Mouse (Mus musculus) brain, embryonic 14.5 days (tissue): ENCODE data around the gene Prpf18. TPM values are rescaled to one million over a fixed set of nuclear protein-coding genes. Genes with fewer than 3 reads are reported as not detected.

Experiments used
- DNase-seq: peaks from one replicate; pipeline ENCODE4 v3.0.0-alpha.2; 2011; ENCODE audit warnings: low read depth
- CTCF ChIP-seq: fragments of 200-500 bp; IDR thresholded peaks from 2 replicates; pipeline ENCODE4 v1.5.1; 2012; ENCODE audit warnings: inconsistent platforms, mild to moderate bottlenecking, moderate library complexity, borderline replicate concordance; ENCODE audit not compliant: insufficient read depth, insufficient read length; ENCODE audit errors: extremely low read depth
- POLR2A ChIP-seq: fragments of 200-500 bp; IDR thresholded peaks from 2 replicates; pipeline ENCODE4 v1.6.1; 2012; ENCODE audit warnings: mild to moderate bottlenecking, inconsistent platforms, borderline replicate concordance; ENCODE audit not compliant: poor library complexity, insufficient read depth, insufficient read length, severe bottlenecking; ENCODE audit errors: extremely low read depth
- polyA plus RNA-seq: library from polyadenylated mRNA; depleted of rRNA; stranded (reverse); fragments of >200 nt; gene quantifications from 2 replicates; pipeline ENCODE4 v1.2.3, GENCODE M21; 2012

Prpf18 gene
- polyA plus RNA-seq, 1 experiment: 40.7 TPM

- peak; percentile 44 for DNase-seq
- TF ChIP-seq CTCF (no peak), POLR2A (no peak)
Observed at GRCm38 (mm10) chr2:4608253-4608652, 43.7 kb downstream of the Prpf18 start.

GRCm38 (mm10) chr2:4606559-4606958 is 45.4 kb downstream of the Prpf18 start:
- DNase-seq: no peak
- TF ChIP-seq POLR2A (no peak), CTCF (no peak)

- TF ChIP-seq CTCF (no peak), POLR2A (no peak)
- peak; percentile 44 for DNase-seq
Observed at GRCm38 (mm10) chr2:4603361-4603945, 48.5 kb downstream of the Prpf18 start.

- TF ChIP-seq CTCF: peak; percentile 74; the same call in 1 of the 2 replicates
- TF ChIP-seq POLR2A: no peak
- DNase-seq: peak; percentile 94
Observed at GRCm38 (mm10) chr2:4601034-4601890, 50.7 kb downstream of the Prpf18 start.

GRCm38 (mm10) chr2:4596992-4597391 is 54.9 kb downstream of the Prpf18 start:
- DNase-seq: no peak
- TF ChIP-seq POLR2A (no peak), CTCF (no peak)

GRCm38 (mm10) chr2:4593878-4594387 is 58.0 kb downstream of the Prpf18 start:
- TF ChIP-seq CTCF (no peak), POLR2A (no peak)
- no peak for DNase-seq

GRCm38 (mm10) chr2:4593433-4593832 is 58.5 kb downstream of the Prpf18 start:
- no peak for TF ChIP-seq CTCF
- no peak for TF ChIP-seq POLR2A
- DNase-seq: peak; percentile 85

GRCm38 (mm10) chr2:4592666-4593065 is 59.2 kb downstream of the Prpf18 start:
- no peak for TF ChIP-seq POLR2A
- TF ChIP-seq CTCF: no peak
- DNase-seq: no peak

- no peak for DNase-seq
- TF ChIP-seq CTCF: no peak
- no peak for TF ChIP-seq POLR2A
Observed at GRCm38 (mm10) chr2:4591647-4592046, 60.3 kb downstream of the Prpf18 start.

GRCm38 (mm10) chr2:4587685-4588409 is 64.1 kb downstream of the Prpf18 start:
- no peak for DNase-seq

GRCm38 (mm10) chr2:4586245-4586644 is 65.7 kb downstream of the Prpf18 start:
- TF ChIP-seq CTCF (no peak), POLR2A (no peak)
- DNase-seq: no peak

More at GRCm38 (mm10) chr2:4587685-4588409, 64.1 kb downstream of the Prpf18 start:
- no peak for TF ChIP-seq CTCF
- TF ChIP-seq POLR2A: no peak

GRCm38 (mm10) chr2:4584252-4584651 is 67.7 kb downstream of the Prpf18 start:
- DNase-seq: no peak
- TF ChIP-seq CTCF: no peak
